Mouse (Mus musculus) cerebellum, adult 11 months (tissue): ENCODE measurements around the gene Nr1h3.
A peak's percentile ranks its signal among the peaks of the same experiment; 100 is the strongest.

Source experiments
- DNase-seq: peaks from one replicate; pipeline ENCODE4 v3.0.0; 2022

Nr1h3 gene

GRCm38 (mm10) chr2:91183711-91184405 is 18.8 kb downstream of the Nr1h3 start, which contains the start of gene Madd:
Gene Madd (minus strand): TSS chr2:91183837.
- peak; percentile 27 for DNase-seq

DNA sequence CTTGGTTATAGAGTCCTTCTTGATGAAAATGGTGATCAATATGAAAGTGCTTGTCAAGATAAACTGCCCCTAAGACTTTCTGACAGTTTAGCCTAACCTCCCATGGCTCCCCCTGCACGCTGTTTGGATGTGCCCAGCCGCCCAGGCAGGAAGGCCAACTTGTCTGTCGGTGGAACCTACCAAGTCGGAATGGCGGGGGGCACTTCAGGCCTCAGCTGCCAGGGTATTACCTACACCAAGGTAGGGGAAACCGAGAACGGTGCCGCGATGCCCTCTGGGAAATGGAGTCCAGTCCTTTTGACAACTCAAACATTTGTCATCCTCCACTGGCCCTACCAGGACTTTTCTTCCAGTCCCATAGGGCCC is 19.5 kb downstream of the Nr1h3 start:
- DNase-seq = peak; percentile 99

- DNase-seq = peak; percentile 90
These were observed 20.1 kb downstream of the Nr1h3 start for GRCm38 (mm10) chr2:91182405-91183147.

DNA sequence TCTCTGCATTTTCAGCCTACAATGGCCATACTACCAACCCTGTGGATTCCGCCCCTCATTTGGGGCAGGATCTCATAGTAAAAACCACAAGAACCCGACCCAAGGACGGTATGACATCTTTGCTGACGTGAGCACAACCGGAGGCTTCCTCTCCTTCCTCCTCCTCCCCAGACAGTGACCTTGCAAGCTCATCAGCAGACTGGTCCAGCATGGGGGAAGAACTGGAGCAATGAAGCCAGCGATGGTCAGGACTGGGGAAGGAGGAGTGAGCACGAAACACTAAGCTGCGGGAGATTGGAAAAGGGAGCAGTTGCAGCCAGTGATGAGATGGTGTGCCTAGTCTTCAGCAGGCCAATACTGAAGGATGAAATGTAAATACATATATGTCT is 20.6 kb downstream of the Nr1h3 start:
- DNase-seq = peak; percentile 59

DNA sequence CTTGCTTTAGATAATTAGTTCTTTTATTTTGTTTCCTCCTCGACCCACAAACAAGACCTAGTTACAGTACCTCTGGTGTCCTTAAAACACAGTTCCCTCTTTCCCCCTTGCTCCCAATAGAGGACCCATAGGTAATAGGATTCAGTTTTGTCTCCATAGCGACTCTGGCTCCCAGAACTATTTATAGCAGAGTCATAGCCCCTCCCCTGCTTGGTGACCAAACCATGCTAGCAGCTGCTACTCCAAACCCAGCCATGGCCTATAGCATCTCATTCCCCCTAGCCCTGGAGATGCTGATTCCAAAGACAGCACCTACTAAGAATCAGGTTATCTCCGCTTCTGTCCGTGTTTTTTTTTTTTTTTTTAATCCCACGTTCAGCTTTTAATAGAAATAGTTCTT is 21.9 kb downstream of the Nr1h3 start:
- peak; percentile 44 for DNase-seq

DNA sequence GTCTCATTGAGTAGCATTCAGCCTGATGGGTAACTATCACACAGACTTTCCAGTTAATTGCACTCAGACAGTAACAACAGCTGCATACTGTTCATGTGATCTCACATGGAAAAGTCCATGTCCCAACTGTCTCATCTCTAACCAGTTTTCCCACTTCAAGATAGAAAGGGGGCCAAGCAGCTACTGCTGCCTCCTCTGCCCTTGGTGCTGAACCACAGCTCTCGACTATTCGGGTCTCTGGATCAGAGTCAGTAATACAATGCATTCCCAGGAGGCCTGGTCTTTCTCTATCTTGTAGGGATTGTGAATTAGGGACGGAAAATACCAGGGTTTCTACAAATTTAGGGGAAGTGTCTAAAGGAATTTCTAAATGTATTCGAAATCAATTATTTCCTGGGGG is 22.8 kb downstream of the Nr1h3 start:
- no peak for DNase-seq

- no peak for DNase-seq
These were observed 26.4 kb downstream of the Nr1h3 start for GRCm38 (mm10) chr2:91176234-91176633.

DNA sequence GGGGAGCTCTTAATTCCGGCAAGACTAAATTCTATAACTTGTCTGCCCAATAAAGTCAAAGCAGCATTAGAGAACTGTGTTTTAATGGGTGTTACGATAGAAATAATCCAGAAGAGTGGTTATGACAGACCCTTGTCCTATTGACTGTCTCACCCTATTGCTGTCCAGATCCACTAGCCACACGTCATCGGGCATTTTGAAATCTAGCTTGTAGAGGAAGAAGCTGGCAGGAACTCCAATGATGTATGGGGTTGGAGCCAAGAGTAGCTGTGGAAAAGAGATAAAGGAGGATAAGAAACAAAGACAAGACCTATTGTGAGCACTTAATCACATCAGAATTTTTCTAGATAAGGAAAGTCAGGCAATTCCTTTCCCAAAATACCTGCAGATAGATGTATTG is 27.1 kb downstream of the Nr1h3 start:
- no peak for DNase-seq

GRCm38 (mm10) chr2:91169587-91170322 is 32.9 kb downstream of the Nr1h3 start:
- no peak for DNase-seq

- DNase-seq = no peak
These were observed 35.0 kb downstream of the Nr1h3 start for GRCm38 (mm10) chr2:91167629-91168028.

DNA sequence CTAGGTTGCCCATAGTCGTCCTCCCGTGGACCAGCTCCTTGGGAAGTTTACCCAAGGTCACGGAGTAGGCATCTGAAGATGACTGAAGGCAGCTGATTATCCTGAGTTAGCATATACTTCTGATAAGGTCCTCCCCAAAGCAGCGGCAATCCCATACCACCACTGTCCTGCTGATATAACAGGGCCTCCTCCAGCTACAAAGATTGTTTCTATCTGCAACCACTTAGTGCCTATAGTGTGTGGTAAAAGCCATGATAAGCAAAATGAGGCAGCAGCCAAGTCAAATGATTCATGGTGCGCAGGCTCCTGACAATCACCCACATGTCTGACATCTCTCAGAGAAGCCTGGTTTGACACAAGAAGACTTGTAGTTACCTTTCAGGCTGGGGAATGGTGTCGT is 37.6 kb downstream of the Nr1h3 start:
- DNase-seq = no peak

DNA sequence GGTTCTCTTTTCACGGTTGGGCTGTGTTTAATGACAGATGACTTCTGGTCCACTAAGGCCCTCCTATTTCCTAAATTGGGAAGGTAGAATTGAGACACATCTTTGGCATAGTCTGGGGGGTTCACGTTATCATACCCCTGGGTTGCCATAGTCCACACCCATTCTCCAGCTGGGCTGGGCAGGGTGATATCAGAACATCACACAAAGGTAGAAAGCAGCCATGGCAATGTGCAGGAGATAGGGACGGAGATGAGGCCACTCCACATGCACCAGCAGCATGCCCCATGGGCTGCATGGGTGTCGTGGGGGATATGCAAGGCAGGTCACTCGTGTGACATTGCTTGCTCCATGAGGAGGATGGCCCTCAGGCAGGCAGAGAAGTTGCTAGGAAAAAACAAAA is 39.1 kb downstream of the Nr1h3 start:
- DNase-seq = no peak

DNA sequence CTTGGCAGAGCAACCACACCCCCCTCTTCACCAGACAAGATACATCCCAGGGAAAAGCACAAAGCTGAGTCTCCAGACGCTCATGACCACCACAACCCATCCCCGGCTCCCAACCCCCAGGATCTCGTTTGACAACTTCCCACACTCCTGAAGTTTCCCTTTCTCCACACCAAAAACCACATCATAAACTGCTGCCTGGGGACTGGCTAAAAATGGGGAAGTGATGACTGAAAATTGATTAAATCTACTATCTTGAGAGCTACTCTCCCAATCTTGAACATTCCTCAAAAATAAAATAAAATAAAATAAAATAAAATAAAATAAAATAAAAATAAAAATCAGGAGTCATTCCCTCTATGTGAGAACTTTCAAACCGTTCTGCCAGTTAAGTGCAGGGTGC is 39.7 kb downstream of the Nr1h3 start:
- no peak for DNase-seq

DNA sequence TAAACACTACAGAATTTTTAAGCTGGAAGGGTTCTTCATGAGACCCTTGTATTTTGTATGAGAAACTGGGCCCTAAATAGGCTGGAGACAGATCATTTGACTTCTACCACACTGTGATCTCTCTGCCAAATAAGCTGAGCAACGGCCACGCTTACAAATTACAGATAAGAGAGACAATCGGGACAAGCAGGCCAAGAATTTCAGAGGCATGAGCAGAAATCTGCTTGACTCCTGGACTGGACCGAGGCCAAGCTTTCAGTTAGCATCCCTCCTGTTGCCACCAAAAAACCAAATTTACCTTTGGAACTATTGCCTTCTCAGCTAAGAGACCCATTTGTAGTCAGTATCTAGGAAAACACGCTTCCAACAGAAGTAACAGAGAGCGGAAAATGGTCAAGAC is 42.0 kb downstream of the Nr1h3 start:
- no peak for DNase-seq

- DNase-seq = no peak
These were observed 45.5 kb downstream of the Nr1h3 start for GRCm38 (mm10) chr2:91157002-91157752.

DNA sequence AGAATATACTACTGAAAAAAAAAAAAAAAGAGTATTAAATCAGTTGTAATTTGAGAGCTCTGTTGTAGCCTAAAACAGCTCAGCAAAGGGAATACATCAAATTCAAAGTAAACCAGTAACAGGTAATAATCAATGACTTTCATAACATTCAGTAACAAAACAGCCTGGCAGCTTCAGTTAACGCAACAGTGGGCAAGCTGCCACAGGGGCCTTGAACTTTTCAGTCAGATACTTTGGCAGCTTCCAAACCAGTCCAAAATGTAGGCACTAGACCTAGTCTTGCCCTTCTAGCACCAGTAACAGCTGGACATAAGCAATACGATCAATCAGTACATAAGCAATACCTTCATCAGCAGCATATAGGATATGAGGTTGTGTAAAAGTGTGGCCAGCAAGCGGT is 48.5 kb downstream of the Nr1h3 start:
- DNase-seq = no peak

- no peak for DNase-seq
These were observed 49.7 kb downstream of the Nr1h3 start for GRCm38 (mm10) chr2:91152885-91153377.

DNA sequence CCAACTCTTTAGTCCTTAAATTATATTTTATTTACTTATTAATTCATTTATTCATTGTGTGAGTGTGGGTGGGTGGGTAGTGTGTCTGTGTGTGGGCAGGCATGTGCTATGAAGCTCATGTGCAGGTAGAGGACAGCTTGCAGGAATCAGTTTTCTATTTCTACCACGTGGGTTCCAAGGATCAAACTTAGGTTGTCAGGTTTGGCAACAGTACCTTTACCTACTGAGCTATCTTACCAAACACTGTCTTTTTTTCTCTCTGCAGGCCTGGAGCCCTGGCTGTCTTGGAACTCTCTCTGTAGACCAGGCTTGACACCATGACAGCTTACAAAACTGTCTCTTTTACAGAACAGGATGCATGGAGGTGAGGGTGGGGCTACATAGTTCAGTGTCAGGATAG is 51.3 kb downstream of the Nr1h3 start:
- no peak for DNase-seq

- DNase-seq = no peak
These were observed 54.5 kb downstream of the Nr1h3 start for GRCm38 (mm10) chr2:91148101-91148500.

- no peak for DNase-seq
These were observed 59.2 kb downstream of the Nr1h3 start for GRCm38 (mm10) chr2:91143401-91143800.

DNA sequence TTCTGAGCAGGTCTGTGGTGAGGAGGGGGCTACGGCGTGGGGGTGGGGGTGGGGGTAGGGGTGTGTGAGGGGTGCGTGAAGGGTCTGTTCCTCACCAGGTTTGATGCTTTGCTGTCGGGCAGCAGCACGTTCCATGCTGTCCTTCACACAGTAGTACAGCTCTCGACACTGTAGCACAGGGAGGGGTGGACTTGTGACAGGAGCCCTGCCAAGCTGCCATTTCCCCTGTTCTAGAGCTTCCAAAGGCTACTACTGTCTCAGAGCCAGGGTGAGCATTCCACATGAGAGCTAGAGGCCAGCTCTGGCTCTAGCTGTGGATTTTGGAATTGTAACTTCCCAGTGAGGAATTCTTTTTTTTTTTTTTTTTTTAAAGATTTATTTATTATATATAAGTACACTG is 59.7 kb downstream of the Nr1h3 start:
- DNase-seq = no peak

DNA sequence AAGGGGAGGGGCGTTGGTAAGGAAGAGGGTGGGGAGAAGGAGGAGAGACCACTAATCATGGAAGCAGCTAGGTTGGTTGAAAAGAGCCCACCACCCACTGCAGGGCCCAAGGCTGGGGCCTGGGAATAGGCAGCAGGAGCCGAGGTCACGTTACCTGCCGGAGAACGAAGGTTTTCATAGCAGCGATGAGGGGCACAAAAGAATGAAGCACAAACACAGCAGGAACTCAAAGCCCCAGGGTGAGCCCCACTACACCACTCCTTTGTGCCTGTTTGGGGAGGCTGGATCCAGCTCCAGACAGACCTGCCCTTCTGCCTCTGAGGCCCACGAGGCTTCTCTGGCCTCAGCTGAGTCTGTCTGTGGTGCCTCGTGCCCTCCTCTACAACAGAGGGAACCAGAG is 62.9 kb downstream of the Nr1h3 start:
- DNase-seq = no peak

DNA sequence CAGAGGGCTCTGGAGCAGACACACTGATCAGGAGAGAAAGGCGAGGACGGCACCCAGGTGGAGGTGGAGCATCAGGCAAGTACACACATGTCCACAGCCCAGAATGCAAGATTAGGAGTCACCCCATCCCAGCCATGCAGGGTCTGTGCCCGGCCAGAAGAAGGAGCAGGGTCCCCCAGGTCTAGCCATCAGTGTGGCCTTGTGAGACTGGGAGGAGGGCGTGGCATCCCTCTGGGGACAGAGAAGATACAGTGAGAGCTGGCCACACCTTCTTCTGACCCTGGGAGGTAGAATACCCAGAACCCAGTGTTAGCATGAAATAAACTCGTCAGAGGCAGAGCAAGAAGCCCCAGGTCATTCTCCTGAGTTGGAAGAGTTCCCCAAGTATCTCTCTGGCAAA is 63.3 kb downstream of the Nr1h3 start:
- no peak for DNase-seq
